Comparison of ENCODE assay signal across 9 mouse cellular contexts in genomic region chr4:150136693-150137092, GRCm38 (mm10). TPM values are rescaled to one million over a fixed set of nuclear protein-coding genes. Genes with fewer than 3 reads are reported as not detected.
DNase-seq lines count a peak whose midpoint lies in the region; ATAC-seq and TF ChIP-seq lines count a peak whose summit lies in the region.
"Had no signal": no experiment of that assay in that cellular context is flagged by ENCODE, and none has a peak within 500 bp of the region (broad histone marks: within the 10 kb centered on the region; RNA-seq: fewer than 3 reads in every experiment).

No protein-coding gene starts in this region.

- peak; percentile 91 to 98 (median 97) for TF ChIP-seq CTCF in MEL (IDR thresholded peaks at IDR 0.05 in 2 of 3, conservative IDR thresholded peaks at IDR 0.05 in 1 of 3; ENCODE audit: control insufficient read depth in 1 of 3, insufficient read depth in 1 of 3, low read depth in 2 of 3, low read length in 3 of 3, poor library complexity in 1 of 3, severe bottlenecking in 1 of 3)

- no peak for TF ChIP-seq EP300 in MEL (IDR thresholded peaks at IDR 0.05; ENCODE audit: low read depth in 1 of 2, low read length in 2 of 2)

- peak overlapping the region; percentile 49 to 62 for H3K4me3 ChIP-seq in MEL (ENCODE audit: control insufficient read depth in 1 of 2, insufficient read depth in 1 of 2, low read depth in 2 of 2, low read length in 2 of 2)
- H3K4me3 ChIP-seq in forebrain, embryonic 13.5 days = no peak overlapping the region

- TF ChIP-seq RAD21 in MEL (IDR thresholded peaks at IDR 0.05; ENCODE audit: low read depth, low read length) = peak; percentile 9

- H3K9me3 ChIP-seq in MEL (replicated peaks; ENCODE audit: insufficient read depth, low read length) = no peaks in the 10 kb centered on the region
- H3K9me3 ChIP-seq in forebrain, embryonic 13.5 days (replicated peaks) = no peaks in the 10 kb centered on the region

- WGBS in forebrain, embryonic 13.5 days = 7% methylated on average over 10 of the region's 10 CpGs

- peak overlapping the region; percentile 55 for H3K9ac ChIP-seq in MEL (ENCODE audit: control insufficient read depth, low read depth, low read length, poor library complexity, severe bottlenecking)
- no peak overlapping the region for H3K9ac ChIP-seq in forebrain, embryonic 13.5 days

- peak; percentile 91 for DNase-seq in MEL (ENCODE audit: low read depth, low spot score)
- DNase-seq in c-Kit-positive CD71-positive TER-119-negative erythroid progenitor cells, embryonic 14.5 days (ENCODE audit: low read depth) = peak; percentile 60
- peak; percentile 59 to 65 for DNase-seq in layer of hippocampus, postnatal 36 days
- DNase-seq in mesoderm, embryonic 11.5 days (ENCODE audit: low read depth, low spot score) = peak; percentile 81
- peak; percentile 59 for DNase-seq in skeletal muscle tissue, adult 2 months (ENCODE audit: low read depth, low spot score)
- peak; percentile 68 for DNase-seq in yolk sac, embryonic 10.5 days (ENCODE audit: low spot score)

- H3K27me3 ChIP-seq in MEL (ENCODE audit: control insufficient read depth in 1 of 2, insufficient read depth in 2 of 2, low read length in 2 of 2) = no peaks in the 10 kb centered on the region
- H3K27me3 ChIP-seq in forebrain, embryonic 13.5 days = peaks cover 3% of the 10 kb centered on the region; the same call in 1 of the 2 replicates

- H3K79me2 ChIP-seq in MEL (ENCODE audit: control insufficient read depth, insufficient read depth, low read length, poor library complexity) = no peaks in the 10 kb centered on the region

- H3K4me1 ChIP-seq in MEL (ENCODE audit: control insufficient read depth in 1 of 2, insufficient read depth in 2 of 2, low read length in 2 of 2) = peaks cover 6 to 23% of the 10 kb centered on the region in 2 experiments
- peaks cover 18% of the 10 kb centered on the region for H3K4me1 ChIP-seq in forebrain, embryonic 13.5 days

- TF ChIP-seq POLR2A in MEL (IDR thresholded peaks at IDR 0.05; ENCODE audit: control insufficient read depth in 1 of 2, insufficient read depth in 1 of 2, low read depth in 1 of 2, low read length in 2 of 2, poor library complexity in 1 of 2) = no peak

- peaks cover 0 to 15% of the 10 kb centered on the region in 2 experiments; a peak in 2 of 4 replicates for H3K36me3 ChIP-seq in MEL (ENCODE audit: control insufficient read depth in 1 of 2, insufficient read depth in 2 of 2, low read length in 2 of 2)
- no peaks in the 10 kb centered on the region for H3K36me3 ChIP-seq in forebrain, embryonic 13.5 days (ENCODE audit: poor library complexity, severe bottlenecking)

- ATAC-seq in forebrain, embryonic 13.5 days = peak; percentile 34; the same call in 1 of the 2 replicates
- peak; percentile 70 to 72 for ATAC-seq in hematopoietic stem cell, adult 5-6 weeks (replicated peaks in 1 of 2; ENCODE audit: insufficient read depth in 1 of 2, low FRiP score in 2 of 2, low TSS enrichment in 1 of 2, low read depth in 1 of 2, poor library complexity in 2 of 2, severe bottlenecking in 2 of 2)

- H3K4me2 ChIP-seq in forebrain, embryonic 13.5 days = no peak overlapping the region

- H3K27ac ChIP-seq in MEL (ENCODE audit: control insufficient read depth, low read depth, low read length) = no peak overlapping the region
- no peak overlapping the region for H3K27ac ChIP-seq in forebrain, embryonic 13.5 days

TF ChIP-seq in MEL, 35 proteins besides CTCF, POLR2A, EP300 and RAD21:
- TF ChIP-seq GATA1 (IDR thresholded peaks at IDR 0.05; ENCODE audit: low read depth, low read length) (no peak), SMC3 (IDR thresholded peaks at IDR 0.05; ENCODE audit: low read depth, low read length) (peak; percentile 54), ZKSCAN1 (IDR thresholded peaks at IDR 0.05; ENCODE audit: low read depth, low read length) (0 out of 2 replicates have a peak, but pooled peaks have one; percentile 66), MAZ (IDR thresholded peaks at IDR 0.05; ENCODE audit: low read depth, low read length) (no peak), TBP (IDR thresholded peaks at IDR 0.05; ENCODE audit: low read depth, low read length) (peak; percentile 29; the same call in 1 of the 2 replicates), ZC3H11A (IDR thresholded peaks at IDR 0.05; ENCODE audit: low read depth, low read length) (peak; percentile 27; the same call in 1 of the 2 replicates), USF2 (IDR thresholded peaks at IDR 0.05; ENCODE audit: borderline replicate concordance in 1 of 2, insufficient read depth in 1 of 2, low read depth in 1 of 2, low read length in 2 of 2) (no peak), SIN3A (IDR thresholded peaks at IDR 0.05; ENCODE audit: low read length) (peak; percentile 50; the same call in 1 of the 2 replicates), ZNF384 (IDR thresholded peaks at IDR 0.05; ENCODE audit: low read depth, low read length) (peak; percentile 53; the same call in 1 of the 2 replicates), NRF1 (IDR thresholded peaks at IDR 0.05; ENCODE audit: insufficient read depth, low read depth, low read length, poor library complexity, severe bottlenecking) (no peak)

RNA-seq across cellular contexts. Expression of gene Slc2a7, which starts 12.1 kb away (rescaled TPM):
- total RNA-seq in MEL (2012; rRNA removed) = not detected in 2 replicates
- under 1 TPM in 1 of 2 experiments, not detected in 1; 0.06 TPM for polyA plus RNA-seq in MEL (2012; ENCODE audit: insufficient read depth in 1 of 2, insufficient read length in 2 of 2, low read depth in 1 of 2, low replicate concordance in 2 of 2, missing spikeins in 1 of 2)
- polyA plus RNA-seq in forebrain, embryonic 13.5 days (2015; fragmentation: Nextera tagmentation; extraction: Ambion mirVana) = not detected in 2 replicates
- not detected in 2 replicates for total RNA-seq in hematopoietic stem cell, adult 5-6 weeks (2017)
- total RNA-seq in layer of hippocampus, postnatal 36 days (2021) = not detected
- total RNA-seq: left cerebral cortex, adult 8-10 months had no signal

RNA-seq across cellular contexts. Expression of gene Slc2a5, which starts 17.6 kb away (rescaled TPM):
- total RNA-seq in MEL (2012; rRNA removed) = 0.58 and 0.65 TPM in 2 replicates
- 1 to 10 TPM in 1 of 2 experiments, not detected in 1; 4.9 TPM for polyA plus RNA-seq in MEL (2012; ENCODE audit: insufficient read depth in 1 of 2, insufficient read length in 2 of 2, low read depth in 1 of 2, low replicate concordance in 2 of 2, missing spikeins in 1 of 2)
- polyA plus RNA-seq in forebrain, embryonic 13.5 days (2015; fragmentation: Nextera tagmentation; extraction: Ambion mirVana) = 1.7 and 1.9 TPM in 2 replicates
- not detected in 2 replicates for total RNA-seq in hematopoietic stem cell, adult 5-6 weeks (2017)
- 1 to 10 TPM; 3.8 to 5.7 TPM for total RNA-seq in layer of hippocampus, postnatal 36 days (2021)

RNA-seq across cellular contexts. Expression of gene Gpr157, which starts 49.5 kb away (rescaled TPM):
- 0.19 and 0.20 TPM in 2 replicates for total RNA-seq in MEL (2012; rRNA removed)
- under 1 TPM in 1 of 2 experiments, not detected in 1; 0.88 TPM for polyA plus RNA-seq in MEL (2012; ENCODE audit: insufficient read depth in 1 of 2, insufficient read length in 2 of 2, low read depth in 1 of 2, low replicate concordance in 2 of 2, missing spikeins in 1 of 2)
- 0.08 and 0.19 TPM in 2 replicates for polyA plus RNA-seq in forebrain, embryonic 13.5 days (2015; fragmentation: Nextera tagmentation; extraction: Ambion mirVana)
- total RNA-seq in hematopoietic stem cell, adult 5-6 weeks (2017) = 4.0 and 5.7 TPM in 2 replicates
- 1 to 10 TPM; 1.2 to 1.3 TPM for total RNA-seq in layer of hippocampus, postnatal 36 days (2021)
